ENCODE assay signal across 10 mouse cellular contexts in the genomic region with DNA sequence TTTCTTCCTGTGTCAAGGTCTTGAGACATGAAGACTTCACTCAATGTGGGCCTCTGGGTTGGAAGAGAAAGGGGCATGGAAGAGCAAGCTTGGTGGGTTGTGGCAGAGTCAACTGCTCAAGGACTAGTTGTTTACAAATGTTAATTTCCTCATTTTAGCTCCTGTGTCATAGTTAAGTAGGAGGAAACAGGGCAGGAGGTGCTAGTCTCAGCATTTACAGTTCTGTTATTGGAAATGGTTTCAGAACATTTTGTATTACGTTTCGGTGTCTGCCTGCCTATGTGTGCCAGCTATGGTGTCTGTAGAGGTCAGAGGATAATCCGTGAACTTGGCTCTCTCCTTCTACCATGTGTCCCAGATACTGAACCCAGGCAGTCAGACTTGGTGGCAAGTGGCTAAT. TPM values are rescaled to one million over a fixed set of nuclear protein-coding genes. Genes with fewer than 3 reads are reported as not detected.
DNase-seq lines count a peak whose midpoint lies in the region; ATAC-seq lines count a peak whose summit lies in the region.
"Had no signal": no experiment of that assay in that cellular context is flagged by ENCODE, and none has a peak within 500 bp of the region (broad histone marks: within the 10 kb centered on the region; RNA-seq: fewer than 3 reads in every experiment).

No protein-coding gene starts in this region.

- no peak for ATAC-seq in midbrain, embryonic 12.5 days (ENCODE audit: low FRiP score, low read depth)
- no peak for ATAC-seq in midbrain, embryonic 11.5 days (ENCODE audit: low FRiP score)
- ATAC-seq in intestine, embryonic 16.5 days, result peak; percentile 25
- ATAC-seq in forebrain, embryonic 15.5 days (replicated peaks), result no peak

- H3K9me3 ChIP-seq in midbrain, embryonic 12.5 days, result no peaks in the 10 kb centered on the region
- no peaks in the 10 kb centered on the region for H3K9me3 ChIP-seq in midbrain, embryonic 11.5 days (ENCODE audit: control insufficient read depth, low read length)
- no peaks in the 10 kb centered on the region for H3K9me3 ChIP-seq in intestine, embryonic 16.5 days (ENCODE audit: control insufficient read depth, low read length)
- no peaks in the 10 kb centered on the region for H3K9me3 ChIP-seq in forebrain, embryonic 15.5 days

- H3K9ac ChIP-seq in midbrain, embryonic 12.5 days (replicated peaks), result no peak overlapping the region
- H3K9ac ChIP-seq in midbrain, embryonic 11.5 days (ENCODE audit: low read length), result no peak overlapping the region
- H3K9ac ChIP-seq in intestine, embryonic 16.5 days (ENCODE audit: low read depth, low read length), result no peak overlapping the region
- H3K9ac ChIP-seq in forebrain, embryonic 15.5 days (replicated peaks), result no peak overlapping the region

- peak overlapping the region; percentile 60 for H3K27ac ChIP-seq in midbrain, embryonic 12.5 days (replicated peaks)
- H3K27ac ChIP-seq in midbrain, embryonic 11.5 days (ENCODE audit: low read depth, low read length), result no peak overlapping the region
- H3K27ac ChIP-seq in intestine, embryonic 16.5 days (ENCODE audit: low read length), result peak overlapping the region; percentile 65
- no peak overlapping the region for H3K27ac ChIP-seq in forebrain, embryonic 15.5 days (replicated peaks)

- H3K4me1 ChIP-seq in midbrain, embryonic 12.5 days, result peaks cover 23% of the 10 kb centered on the region
- peaks cover 7% of the 10 kb centered on the region; the same call in 1 of the 2 replicates for H3K4me1 ChIP-seq in midbrain, embryonic 11.5 days (ENCODE audit: control insufficient read depth, insufficient read depth, low read length)
- peaks cover 27% of the 10 kb centered on the region for H3K4me1 ChIP-seq in intestine, embryonic 16.5 days (ENCODE audit: control insufficient read depth, insufficient read depth, low read length)
- H3K4me1 ChIP-seq in forebrain, embryonic 15.5 days, result peaks cover 54% of the 10 kb centered on the region

- H3K4me3 ChIP-seq in midbrain, embryonic 12.5 days, result no peak overlapping the region
- no peak overlapping the region for H3K4me3 ChIP-seq in midbrain, embryonic 11.5 days (ENCODE audit: low read depth, low read length)
- H3K4me3 ChIP-seq in intestine, embryonic 16.5 days (ENCODE audit: low read length), result no peak overlapping the region
- H3K4me3 ChIP-seq in forebrain, embryonic 15.5 days, result no peak overlapping the region

- H3K36me3 ChIP-seq in midbrain, embryonic 12.5 days, result peaks cover 4% of the 10 kb centered on the region; the same call in 1 of the 2 replicates
- H3K36me3 ChIP-seq in midbrain, embryonic 11.5 days (ENCODE audit: control insufficient read depth, insufficient read depth, low read length), result peaks cover 4% of the 10 kb centered on the region
- no peaks in the 10 kb centered on the region; the same call in 1 of the 2 replicates for H3K36me3 ChIP-seq in intestine, embryonic 16.5 days (ENCODE audit: control insufficient read depth, insufficient read depth, low read length)
- no peaks in the 10 kb centered on the region for H3K36me3 ChIP-seq in splenic B cell, adult 2 months (ENCODE audit: control insufficient read depth, insufficient read depth, low read length, poor library complexity, severe bottlenecking)
- H3K36me3 ChIP-seq in forebrain, embryonic 15.5 days, result peaks cover 7% of the 10 kb centered on the region; the same call in 1 of the 2 replicates

- peak; percentile 23 for DNase-seq in gastrocnemius, adult 18-20 months (ENCODE audit: low spot score)
- no peak for DNase-seq in gastrocnemius, postnatal 10 days
- no peak for DNase-seq in midbrain, embryonic 11.5 days (ENCODE audit: low spot score, missing footprints)
- peak; percentile 49 for DNase-seq in splenic B cell, adult 2 months (ENCODE audit: low read depth, low spot score)
- DNase-seq in cerebellum, postnatal 25 days, result no peak
- DNase-seq: cerebellum, postnatal 14 days; layer of hippocampus, postnatal 36 days had no signal

- 82% methylated on average over 3 of the region's 3 CpGs for WGBS in midbrain, embryonic 12.5 days
- 92% methylated on average over 3 of the region's 3 CpGs for WGBS in midbrain, embryonic 11.5 days
- WGBS in intestine, embryonic 16.5 days, result 79% methylated on average over 3 of the region's 3 CpGs
- WGBS in forebrain, embryonic 15.5 days, result 79% methylated on average over 3 of the region's 3 CpGs

- no peaks in the 10 kb centered on the region for H3K27me3 ChIP-seq in midbrain, embryonic 12.5 days
- H3K27me3 ChIP-seq in midbrain, embryonic 11.5 days (ENCODE audit: control insufficient read depth, insufficient read depth, low read length), result no peaks in the 10 kb centered on the region
- no peaks in the 10 kb centered on the region for H3K27me3 ChIP-seq in intestine, embryonic 16.5 days (replicated peaks; ENCODE audit: control insufficient read depth, insufficient read depth, low read length)
- H3K27me3 ChIP-seq in splenic B cell, adult 2 months (ENCODE audit: control insufficient read depth, insufficient read depth, low read length, poor library complexity, severe bottlenecking), result no peaks in the 10 kb centered on the region
- H3K27me3 ChIP-seq in forebrain, embryonic 15.5 days, result no peaks in the 10 kb centered on the region

- no peak overlapping the region for H3K4me2 ChIP-seq in midbrain, embryonic 12.5 days (replicated peaks)
- no peak overlapping the region for H3K4me2 ChIP-seq in midbrain, embryonic 11.5 days
- H3K4me2 ChIP-seq in intestine, embryonic 16.5 days (ENCODE audit: low read depth, low read length), result no peak overlapping the region
- H3K4me2 ChIP-seq in forebrain, embryonic 15.5 days (replicated peaks), result no peak overlapping the region

RNA-seq across cellular contexts. Expression of gene Chsy1, which starts 26.3 kb away (rescaled TPM):
- 1 to 10 TPM; 3.1 to 3.8 TPM for total RNA-seq in gastrocnemius, adult 18-20 months (2021)
- 10 to 100 TPM; 12.1 to 19.0 TPM for total RNA-seq in gastrocnemius, postnatal 10 days (2021)
- polyA plus RNA-seq in midbrain, embryonic 12.5 days (2016; fragmentation: Nextera tagmentation; extraction: Ambion mirVana), result 13.2 and 13.3 TPM in 2 replicates
- 18.4 and 20.4 TPM in 2 replicates for polyA plus RNA-seq in midbrain, embryonic 11.5 days (2014; fragmentation: Nextera tagmentation; extraction: Ambion mirVana)
- 6.3 and 7.0 TPM in 2 replicates for polyA plus RNA-seq in intestine, embryonic 16.5 days (2015; fragmentation: Nextera tagmentation; extraction: Ambion mirVana)
- polyA plus RNA-seq in forebrain, embryonic 15.5 days (2015; fragmentation: Nextera tagmentation; extraction: Ambion mirVana), result 13.3 and 13.8 TPM in 2 replicates

RNA-seq across cellular contexts. Expression of gene Selenos, which starts 56.2 kb away (rescaled TPM):
- 10 to 100 TPM; 32.0 to 32.5 TPM for total RNA-seq in gastrocnemius, adult 18-20 months (2021)
- total RNA-seq in gastrocnemius, postnatal 10 days (2021), result 10 to 100 TPM; 31.4 to 31.7 TPM
- 75.6 and 76.8 TPM in 2 replicates for polyA plus RNA-seq in midbrain, embryonic 12.5 days (2016; fragmentation: Nextera tagmentation; extraction: Ambion mirVana)
- polyA plus RNA-seq in midbrain, embryonic 11.5 days (2014; fragmentation: Nextera tagmentation; extraction: Ambion mirVana), result 85.7 and 85.9 TPM in 2 replicates
- polyA plus RNA-seq in intestine, embryonic 16.5 days (2015; fragmentation: Nextera tagmentation; extraction: Ambion mirVana), result 129 and 138 TPM in 2 replicates
- polyA plus RNA-seq in forebrain, embryonic 15.5 days (2015; fragmentation: Nextera tagmentation; extraction: Ambion mirVana), result 77.9 and 81.0 TPM in 2 replicates

Comparison
In these comparisons a context has a peak if more than half of its experiments do, and no peak if none do; other contexts are left out.
1. DNase-seq: peak in gastrocnemius, adult 18-20 months (single experiment) and splenic B cell, adult 2 months (single experiment); none in gastrocnemius, postnatal 10 days (single experiment), midbrain, embryonic 11.5 days (single experiment) and cerebellum, postnatal 25 days (0 of 2).
2. H3K27ac ChIP-seq: peak in midbrain, embryonic 12.5 days (single experiment) and intestine, embryonic 16.5 days (single experiment); none in midbrain, embryonic 11.5 days (single experiment) and forebrain, embryonic 15.5 days (single experiment).